Mouse (Mus musculus) ZHBTc4 (cell line): Measurements from ENCODE around the gene Tmem30b.
"Not testable (repeated sequence)": the region's sequence is repeated elsewhere in the genome, so short reads cannot be mapped to it uniquely, and the experiment has no call there.

Source experiments
- DNase-seq: peaks from one replicate; pipeline ENCODE4 v3.0.0-alpha.2; 2011; ENCODE audit warnings: low read depth, low spot score

Gene Tmem30b

DNA sequence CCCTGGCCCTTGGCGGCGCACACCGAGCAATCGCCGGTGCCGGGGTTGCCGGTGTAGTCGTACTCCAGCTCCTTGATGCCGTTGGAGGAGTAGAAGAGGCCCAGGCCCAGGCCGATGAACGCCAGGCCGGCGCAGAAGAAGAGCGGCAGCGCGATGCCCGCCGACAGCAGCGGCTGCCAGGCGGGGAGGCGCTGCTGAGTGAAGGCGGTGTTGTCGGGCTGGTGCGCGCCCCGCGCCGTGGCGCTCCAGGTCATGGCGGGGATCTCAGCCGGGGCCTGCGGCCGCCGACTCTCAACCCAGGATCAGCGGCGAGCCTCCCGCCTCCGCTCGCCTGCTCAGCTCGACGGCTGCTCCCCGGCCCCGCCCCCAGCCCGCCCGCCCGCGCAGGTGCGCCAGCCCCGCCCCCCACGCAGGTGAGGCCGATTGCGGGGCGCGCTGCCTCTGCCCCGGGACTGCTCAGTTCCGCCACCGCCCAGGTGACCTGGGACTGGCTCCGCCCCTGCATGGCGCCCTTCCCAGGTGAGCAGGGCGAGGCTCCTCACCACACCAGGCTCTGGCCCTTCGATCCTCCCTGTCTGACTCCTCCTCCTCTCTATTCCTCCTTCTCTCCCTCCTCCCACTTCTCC is at the start of gene Tmem30b:
Gene Tmem30b, minus strand, starts transcription at position 307 of the 626 bp plus-strand sequence.
- peak; percentile 67 for DNase-seq

DNA sequence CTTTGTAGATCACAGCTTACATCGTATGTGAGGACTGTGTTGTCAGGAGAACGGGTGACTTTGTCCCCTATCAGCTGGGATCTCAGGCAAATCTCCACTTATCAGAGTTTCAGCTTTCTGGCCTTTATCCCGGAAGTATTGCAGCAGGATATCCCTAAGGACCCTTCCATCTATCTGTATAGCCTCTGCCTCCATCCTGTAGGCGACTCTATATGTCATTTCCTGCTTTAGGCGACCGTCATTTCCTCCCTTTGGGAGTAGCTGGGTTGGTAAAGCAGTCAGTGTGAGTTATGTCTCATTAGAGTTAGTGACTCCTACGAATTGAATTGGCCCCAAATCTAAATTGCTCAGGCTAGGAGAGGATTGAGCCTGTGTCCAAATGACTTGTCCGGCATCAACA is 49.0 kb upstream of the Tmem30b start:
- DNase-seq = no peak

- DNase-seq = no peak
These were observed 48.1 kb upstream of the Tmem30b start for GRCm38 (mm10) chr12:73594177-73594745.

DNA sequence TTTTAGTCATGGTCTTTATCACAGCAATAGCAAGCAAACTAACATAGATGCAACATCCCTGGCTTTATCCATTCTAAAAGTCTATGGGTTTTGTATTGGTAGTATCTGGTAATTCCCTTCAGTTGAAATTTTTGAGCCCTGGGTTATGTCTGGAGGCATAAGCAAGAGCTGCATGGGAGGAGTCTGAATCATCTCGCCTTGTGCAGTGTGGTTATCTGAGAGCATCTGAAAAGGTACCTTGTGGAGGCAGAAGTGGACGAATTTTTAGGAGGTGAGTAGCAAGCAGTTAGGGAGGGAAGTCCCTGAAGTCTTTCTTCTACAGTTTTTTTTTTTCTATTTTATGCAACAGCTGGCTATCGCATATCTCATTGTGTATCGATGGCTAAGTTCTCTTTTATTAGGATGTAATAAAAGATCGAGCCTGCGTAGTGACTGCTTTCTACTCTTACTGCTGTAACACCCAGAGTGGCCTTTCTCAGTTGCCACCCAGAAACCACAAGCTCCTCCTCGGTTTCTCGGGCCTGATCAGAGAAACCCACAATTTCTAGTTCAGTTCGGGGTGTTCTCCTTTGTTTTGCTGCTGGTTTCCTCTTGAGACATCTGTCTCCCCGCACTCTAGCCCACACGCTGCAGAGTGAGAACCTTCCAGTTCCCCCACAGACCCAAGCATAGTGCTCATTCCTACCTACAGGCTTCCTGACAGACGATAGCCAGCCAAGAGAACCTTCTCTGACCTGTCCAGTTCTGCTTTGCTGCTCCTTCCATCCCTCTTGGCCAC is 47.0 kb upstream of the Tmem30b start:
- DNase-seq = no peak

DNA sequence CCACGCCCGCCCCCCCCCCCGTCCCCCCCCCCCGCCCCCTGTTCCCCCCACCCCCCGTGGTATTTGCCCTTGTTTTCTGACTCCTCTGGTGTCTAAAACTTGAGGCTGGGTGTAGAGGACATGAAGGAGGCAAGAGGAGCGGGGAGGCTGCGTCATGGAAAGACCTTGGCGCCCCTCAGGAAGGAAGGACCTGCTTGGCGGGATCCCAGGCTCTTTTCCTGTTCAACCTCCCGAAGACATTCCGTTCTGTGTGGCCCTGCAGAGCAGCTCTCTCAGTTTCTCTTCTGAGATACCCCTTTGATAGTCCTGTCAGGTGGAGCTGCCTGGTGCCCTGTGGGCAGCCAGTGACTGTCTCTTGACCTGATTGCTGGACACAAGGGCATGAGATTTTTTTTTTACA is 45.4 kb upstream of the Tmem30b start:
- no peak for DNase-seq

- no peak for DNase-seq
These were observed 44.6 kb upstream of the Tmem30b start for GRCm38 (mm10) chr12:73590627-73591276.

DNA sequence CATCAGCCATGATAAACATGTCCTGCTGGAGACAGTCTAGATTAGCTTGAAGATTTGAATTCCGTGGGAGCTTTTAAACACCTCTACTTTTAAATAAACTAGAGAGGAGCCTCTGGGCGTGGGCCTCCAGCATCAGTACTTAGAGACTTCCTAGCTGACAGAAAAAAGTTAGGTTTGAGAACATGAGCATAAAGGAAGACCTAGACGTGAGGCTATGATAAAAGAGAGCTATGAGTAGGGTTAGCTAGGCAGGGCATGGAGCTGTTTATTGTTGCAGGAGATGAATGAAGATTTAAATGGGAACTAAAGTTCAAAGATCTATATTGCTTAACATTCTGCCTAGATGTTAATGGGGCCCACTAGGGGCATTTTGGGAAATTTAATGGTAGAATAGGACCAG is 41.1 kb upstream of the Tmem30b start:
- no peak for DNase-seq

DNA sequence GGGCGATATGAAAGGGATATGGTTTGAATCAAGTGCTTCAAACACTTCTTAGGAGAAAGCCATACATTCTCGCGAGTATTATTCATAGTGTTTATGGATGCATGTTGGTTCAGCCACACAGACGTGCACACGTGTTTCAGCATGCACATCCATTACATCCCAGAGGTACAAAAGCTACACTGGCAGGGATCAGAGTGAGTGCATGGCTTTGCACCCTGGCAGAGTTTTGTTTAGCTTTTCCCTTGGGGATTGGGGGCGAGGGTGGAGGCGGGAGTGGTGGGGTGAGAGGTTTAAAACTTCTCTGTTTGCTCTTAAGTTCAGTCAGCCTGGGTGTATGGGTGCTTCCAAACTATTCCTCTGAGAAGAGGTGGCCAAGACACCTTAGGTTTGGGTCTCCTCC is 39.7 kb upstream of the Tmem30b start:
- DNase-seq = no peak

GRCm38 (mm10) chr12:73585241-73585801 is 39.1 kb upstream of the Tmem30b start:
- peak; percentile 40 for DNase-seq

- peak; percentile 88 for DNase-seq
These were observed 38.5 kb upstream of the Tmem30b start, which contains the start of gene Prkch for GRCm38 (mm10) chr12:73584610-73585240. Prkch (plus strand) TSS chr12:73584796.

DNA sequence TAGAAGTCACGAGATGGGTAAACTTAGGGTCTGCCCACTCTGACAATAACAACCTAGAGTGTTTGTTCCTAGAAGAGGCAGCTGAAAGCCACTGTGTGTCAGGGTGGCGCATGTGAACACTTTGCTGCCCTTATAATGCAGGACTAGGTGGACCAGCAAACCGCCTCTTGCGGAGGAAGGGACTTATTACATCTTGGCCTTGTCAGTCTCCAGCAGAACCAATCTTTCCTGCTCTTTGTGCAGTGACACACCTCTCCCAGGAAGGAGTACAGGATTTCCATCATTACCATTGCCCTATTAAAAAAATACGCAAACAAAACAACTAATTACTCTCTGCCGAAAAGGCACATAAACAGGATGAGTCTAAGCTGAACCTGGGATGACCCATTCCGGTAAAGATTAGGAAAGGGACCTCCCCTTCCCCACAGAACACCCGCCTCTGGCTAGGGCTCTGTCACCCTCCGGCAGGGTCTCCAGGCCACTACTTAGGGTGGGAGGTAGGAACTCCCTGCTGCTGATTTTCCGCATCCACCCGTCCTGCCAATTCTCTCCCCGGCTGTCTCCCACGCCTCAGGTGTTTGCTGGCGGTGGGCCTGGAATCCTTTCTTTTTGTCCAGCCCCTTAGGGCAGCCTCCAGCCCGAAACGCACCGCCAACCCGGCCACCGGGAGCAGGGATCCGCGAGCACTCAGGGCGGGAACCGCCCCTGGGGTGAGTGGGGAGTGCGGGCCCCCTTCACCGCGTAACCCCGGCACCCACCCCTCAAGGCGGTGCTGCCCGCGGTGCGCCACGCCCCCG is 37.8 kb upstream of the Tmem30b start:
- peak; percentile 58 for DNase-seq

DNA sequence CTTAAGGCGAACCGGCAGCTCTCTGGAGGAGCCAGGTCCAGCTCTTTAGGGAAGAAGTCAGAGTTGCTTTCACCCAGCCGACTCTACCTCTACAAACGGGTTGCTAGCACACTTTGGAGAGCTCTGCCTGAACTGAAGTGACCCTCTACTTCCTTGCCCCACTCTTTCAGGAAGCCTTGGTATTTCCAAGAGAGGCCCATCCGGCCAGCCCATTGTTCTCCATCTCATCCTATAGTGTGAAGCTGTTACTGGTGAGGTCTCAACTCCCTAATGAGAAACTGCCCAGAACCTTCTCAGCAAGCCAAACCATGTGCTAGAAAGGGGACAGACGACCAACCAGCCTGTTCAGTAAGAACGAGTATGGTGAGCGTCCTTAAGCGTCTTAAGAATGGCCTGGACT is 37.1 kb upstream of the Tmem30b start:
- DNase-seq = no peak

GRCm38 (mm10) chr12:73580811-73581210 is 34.6 kb upstream of the Tmem30b start:
- no peak for DNase-seq

DNA sequence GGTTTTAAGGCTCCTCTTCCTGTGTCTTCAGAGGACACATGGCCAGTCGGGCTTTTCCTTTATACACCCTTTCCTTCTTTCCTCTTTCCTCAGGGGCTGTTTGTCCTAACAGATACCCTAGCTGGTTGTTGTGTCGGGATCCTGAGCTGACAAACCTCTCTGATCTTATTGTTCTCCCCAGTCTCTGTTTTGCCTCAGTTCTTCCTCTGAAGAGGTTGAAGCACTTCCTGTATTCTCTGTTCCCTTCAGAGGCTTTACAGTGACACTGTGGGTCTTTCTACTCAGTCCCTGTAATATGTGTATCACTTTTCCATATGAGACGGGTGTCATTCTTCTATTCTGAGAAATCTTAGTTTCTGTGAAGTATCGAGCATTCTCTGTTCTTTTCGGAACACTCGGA is 31.9 kb upstream of the Tmem30b start:
- DNase-seq = no peak

DNA sequence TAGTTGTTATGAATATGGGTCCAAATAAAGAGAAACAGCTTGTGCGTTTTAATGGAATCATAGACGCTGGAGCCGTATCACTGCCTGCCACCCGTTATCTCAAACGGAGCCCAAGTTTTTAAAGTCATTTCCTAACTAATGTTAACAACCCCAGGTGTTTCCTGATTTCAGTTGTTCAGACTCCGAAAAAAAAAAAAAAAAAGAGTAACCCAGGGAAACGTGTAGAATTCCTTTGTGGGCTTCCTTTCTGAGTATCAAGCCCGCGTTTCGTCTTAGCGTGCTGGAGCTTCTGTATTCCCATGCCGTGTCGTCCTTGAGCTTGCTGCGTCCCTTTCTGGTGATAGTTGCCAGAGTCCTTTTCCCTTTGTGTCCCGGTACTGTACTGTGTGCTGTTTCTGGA is 28.4 kb upstream of the Tmem30b start:
- no peak for DNase-seq

GRCm38 (mm10) chr12:73565620-73565969 is 19.4 kb upstream of the Tmem30b start:
- DNase-seq = no peak

- DNase-seq = peak; percentile 30
These were observed 18.8 kb upstream of the Tmem30b start for GRCm38 (mm10) chr12:73564795-73565619.

- no peak for DNase-seq
These were observed 18.0 kb upstream of the Tmem30b start for GRCm38 (mm10) chr12:73564176-73564575.

DNA sequence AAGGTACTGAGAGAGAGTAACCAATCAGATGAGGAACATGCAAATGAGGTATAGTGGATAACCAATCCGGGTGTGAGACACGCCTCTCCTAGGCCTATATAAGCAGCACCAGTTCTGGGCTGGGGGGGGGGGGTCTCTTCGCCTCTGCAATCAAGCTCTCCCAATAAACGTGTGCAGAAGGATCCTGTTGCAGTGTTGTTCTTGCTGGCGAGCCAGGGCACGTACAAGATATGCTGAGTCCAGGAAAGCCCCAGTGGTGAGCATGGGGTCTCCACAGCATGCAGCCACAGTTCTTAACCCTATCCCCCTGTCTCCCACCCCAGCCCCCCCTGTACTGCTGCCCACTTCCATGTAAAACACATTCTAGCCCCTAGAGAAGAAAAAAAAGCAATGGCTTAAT is 16.9 kb upstream of the Tmem30b start:
- not testable (repeated sequence) for DNase-seq

GRCm38 (mm10) chr12:73560091-73560490 is 13.9 kb upstream of the Tmem30b start:
- peak; percentile 85 for DNase-seq
